Mouse (Mus musculus): ENCODE measurements around the gene Zfp865. TPM values are rescaled to one million over a fixed set of nuclear protein-coding genes. Genes with fewer than 3 reads are reported as not detected.

Gene Zfp865
- polyA plus RNA-seq, 1 experiment from 2014 or later = 3.5 TPM

GRCm38 (mm10) chr7:5037467-5037866, 17.3 kb downstream of the Zfp865 start:
- H3K4me2 ChIP-seq (ENCODE audit: low read depth, low read length) = peak overlapping the region; percentile 50
- no peak for ATAC-seq
- H3K4me3 ChIP-seq (ENCODE audit: low read length) = peak overlapping the region; percentile 71
- H3K9ac ChIP-seq (ENCODE audit: low read depth, low read length) = no peak overlapping the region
- H3K27ac ChIP-seq (ENCODE audit: low read length) = peak overlapping the region; percentile 98
- 84% methylated on average over 8 of the region's 8 CpGs for WGBS
- H3K4me1 ChIP-seq (ENCODE audit: control insufficient read depth, insufficient read depth, low read length) = peaks cover 6% of the 10 kb centered on the region
- no peaks in the 10 kb centered on the region for H3K27me3 ChIP-seq (replicated peaks; ENCODE audit: control insufficient read depth, insufficient read depth, low read length)
- H3K9me3 ChIP-seq (ENCODE audit: control insufficient read depth, low read length) = no peaks in the 10 kb centered on the region; the same call in 1 of the 2 replicates
- H3K36me3 ChIP-seq (ENCODE audit: control insufficient read depth, insufficient read depth, low read length) = peaks cover 24% of the 10 kb centered on the region

GRCm38 (mm10) chr7:5038109-5038732, 18.0 kb downstream of the Zfp865 start, which contains the start of gene Zfp784:
TSS of gene Zfp784 (minus strand) at chr7:5038446.
- Histone ChIP-seq H3K4me3 (ENCODE audit: low read length) (peak within 1 kb of the TSS; percentile 71), H3K9me3 (ENCODE audit: control insufficient read depth, low read length) (no peaks in the 10 kb centered on the region; the same call in 1 of the 2 replicates), H3K4me2 (ENCODE audit: low read depth, low read length) (peak within 1 kb of the TSS; percentile 50), H3K4me1 (ENCODE audit: control insufficient read depth, insufficient read depth, low read length) (peaks cover 6% of the 10 kb centered on the region), H3K36me3 (ENCODE audit: control insufficient read depth, insufficient read depth, low read length) (peaks cover 17% of the 10 kb centered on the region), H3K9ac (ENCODE audit: low read depth, low read length) (peak within 1 kb of the TSS; percentile 84), H3K27me3 (replicated peaks; ENCODE audit: control insufficient read depth, insufficient read depth, low read length) (no peaks in the 10 kb centered on the region), H3K27ac (ENCODE audit: low read length) (peak within 1 kb of the TSS; percentile 98)
- ATAC-seq = peak; percentile 99
- WGBS = under 1% methylated on average over 48 of the region's 48 CpGs

GRCm38 (mm10) chr7:5038940-5039339, 18.8 kb downstream of the Zfp865 start:
- ATAC-seq = no peak
- H3K4me1 ChIP-seq (ENCODE audit: control insufficient read depth, insufficient read depth, low read length) = peaks cover 6% of the 10 kb centered on the region
- WGBS = 24% methylated on average over 5 of the region's 5 CpGs
- peak overlapping the region; percentile 50 for H3K4me2 ChIP-seq (ENCODE audit: low read depth, low read length)
- no peaks in the 10 kb centered on the region; the same call in 1 of the 2 replicates for H3K9me3 ChIP-seq (ENCODE audit: control insufficient read depth, low read length)
- H3K9ac ChIP-seq (ENCODE audit: low read depth, low read length) = peak overlapping the region; percentile 84
- H3K27me3 ChIP-seq (replicated peaks; ENCODE audit: control insufficient read depth, insufficient read depth, low read length) = no peaks in the 10 kb centered on the region
- H3K27ac ChIP-seq (ENCODE audit: low read length) = peak overlapping the region; percentile 98
- peak overlapping the region; percentile 71 for H3K4me3 ChIP-seq (ENCODE audit: low read length)
- H3K36me3 ChIP-seq (ENCODE audit: control insufficient read depth, insufficient read depth, low read length) = peaks cover 17% of the 10 kb centered on the region

- WGBS = 79% methylated on average over 2 of the region's 2 CpGs
- ATAC-seq = no peak
- H3K4me2 ChIP-seq (ENCODE audit: low read depth, low read length) = no peak overlapping the region
- no peaks in the 10 kb centered on the region for H3K4me1 ChIP-seq (ENCODE audit: control insufficient read depth, insufficient read depth, low read length)
- no peak overlapping the region for H3K4me3 ChIP-seq (ENCODE audit: low read length)
- H3K27ac ChIP-seq (ENCODE audit: low read length) = no peak overlapping the region
- H3K9ac ChIP-seq (ENCODE audit: low read depth, low read length) = no peak overlapping the region
- H3K36me3 ChIP-seq (ENCODE audit: control insufficient read depth, insufficient read depth, low read length) = no peaks in the 10 kb centered on the region
- H3K27me3 ChIP-seq (replicated peaks; ENCODE audit: control insufficient read depth, insufficient read depth, low read length) = no peaks in the 10 kb centered on the region
- H3K9me3 ChIP-seq (ENCODE audit: control insufficient read depth, low read length) = no peaks in the 10 kb centered on the region
Measured at GRCm38 (mm10) chr7:5044981-5045380, 24.8 kb downstream of the Zfp865 start.

GRCm38 (mm10) chr7:5046112-5046511, 25.9 kb downstream of the Zfp865 start:
- no peak for ATAC-seq
- Histone ChIP-seq H3K27me3 (replicated peaks; ENCODE audit: control insufficient read depth, insufficient read depth, low read length) (0 out of 2 replicates have a peak, but pooled peaks cover 3% of the 10 kb centered on the region), H3K9me3 (ENCODE audit: control insufficient read depth, low read length) (no peaks in the 10 kb centered on the region), H3K9ac (ENCODE audit: low read depth, low read length) (no peak overlapping the region), H3K4me3 (ENCODE audit: low read length) (no peak overlapping the region), H3K4me1 (ENCODE audit: control insufficient read depth, insufficient read depth, low read length) (peaks cover 7% of the 10 kb centered on the region; the same call in 1 of the 2 replicates), H3K36me3 (ENCODE audit: control insufficient read depth, insufficient read depth, low read length) (no peaks in the 10 kb centered on the region), H3K27ac (ENCODE audit: low read length) (no peak overlapping the region), H3K4me2 (ENCODE audit: low read depth, low read length) (no peak overlapping the region)
- 82% methylated on average over 2 of the region's 2 CpGs for WGBS

GRCm38 (mm10) chr7:5047313-5047712, 27.1 kb downstream of the Zfp865 start:
- Histone ChIP-seq H3K9ac (ENCODE audit: low read depth, low read length) (no peak overlapping the region), H3K4me3 (ENCODE audit: low read length) (no peak overlapping the region), H3K4me2 (ENCODE audit: low read depth, low read length) (no peak overlapping the region), H3K4me1 (ENCODE audit: control insufficient read depth, insufficient read depth, low read length) (peaks cover 10% of the 10 kb centered on the region), H3K9me3 (ENCODE audit: control insufficient read depth, low read length) (no peaks in the 10 kb centered on the region), H3K27me3 (replicated peaks; ENCODE audit: control insufficient read depth, insufficient read depth, low read length) (peaks cover 8% of the 10 kb centered on the region; the same call in 1 of the 2 replicates), H3K36me3 (ENCODE audit: control insufficient read depth, insufficient read depth, low read length) (no peaks in the 10 kb centered on the region), H3K27ac (ENCODE audit: low read length) (no peak overlapping the region)
- 23% methylated on average over 2 of the region's 2 CpGs for WGBS
- no peak for ATAC-seq

GRCm38 (mm10) chr7:5051193-5052192, 31.3 kb downstream of the Zfp865 start, which contains the start of gene Zfp580:
TSS of gene Zfp580 (plus strand) at chr7:5051538.
- Histone ChIP-seq H3K4me3 (ENCODE audit: low read length) (peak within 1 kb of the TSS; percentile 76), H3K4me1 (ENCODE audit: control insufficient read depth, insufficient read depth, low read length) (peaks cover 30% of the 10 kb centered on the region), H3K9ac (ENCODE audit: low read depth, low read length) (peak within 1 kb of the TSS; percentile 90), H3K27me3 (replicated peaks; ENCODE audit: control insufficient read depth, insufficient read depth, low read length) (peaks cover 47% of the 10 kb centered on the region), H3K36me3 (ENCODE audit: control insufficient read depth, insufficient read depth, low read length) (no peaks in the 10 kb centered on the region), H3K27ac (ENCODE audit: low read length) (peak within 1 kb of the TSS; percentile 50; the same call in 1 of the 2 replicates), H3K4me2 (ENCODE audit: low read depth, low read length) (peak within 1 kb of the TSS; percentile 87), H3K9me3 (ENCODE audit: control insufficient read depth, low read length) (no peaks in the 10 kb centered on the region)
- peak; percentile 84 for ATAC-seq
- WGBS = 1% methylated on average over 65 of the region's 65 CpGs

GRCm38 (mm10) chr7:5052438-5052837, 32.3 kb downstream of the Zfp865 start:
- Histone ChIP-seq H3K27ac (ENCODE audit: low read length) (no peak overlapping the region), H3K9ac (ENCODE audit: low read depth, low read length) (peak overlapping the region; percentile 67), H3K4me1 (ENCODE audit: control insufficient read depth, insufficient read depth, low read length) (peaks cover 34% of the 10 kb centered on the region), H3K4me3 (ENCODE audit: low read length) (peak overlapping the region; percentile 76), H3K9me3 (ENCODE audit: control insufficient read depth, low read length) (no peaks in the 10 kb centered on the region), H3K36me3 (ENCODE audit: control insufficient read depth, insufficient read depth, low read length) (no peaks in the 10 kb centered on the region), H3K4me2 (ENCODE audit: low read depth, low read length) (peak overlapping the region; percentile 87), H3K27me3 (replicated peaks; ENCODE audit: control insufficient read depth, insufficient read depth, low read length) (peaks cover 57% of the 10 kb centered on the region)
- WGBS = 3% methylated on average over 12 of the region's 12 CpGs
- ATAC-seq = no peak

- peaks cover 61% of the 10 kb centered on the region for H3K27me3 ChIP-seq (replicated peaks; ENCODE audit: control insufficient read depth, insufficient read depth, low read length)
- 3% methylated on average over 45 of the region's 45 CpGs for WGBS
- H3K27ac ChIP-seq (ENCODE audit: low read length) = no peak overlapping the region
Measured at GRCm38 (mm10) chr7:5052931-5053343, 32.8 kb downstream of the Zfp865 start.

More at GRCm38 (mm10) chr7:5052931-5053343, 32.8 kb downstream of the Zfp865 start:
- no peaks in the 10 kb centered on the region for H3K36me3 ChIP-seq (ENCODE audit: control insufficient read depth, insufficient read depth, low read length)
- peaks cover 38% of the 10 kb centered on the region for H3K4me1 ChIP-seq (ENCODE audit: control insufficient read depth, insufficient read depth, low read length)
- peak overlapping the region; percentile 67 for H3K9ac ChIP-seq (ENCODE audit: low read depth, low read length)
- H3K4me3 ChIP-seq (ENCODE audit: low read length) = peak overlapping the region; percentile 76
- no peak for ATAC-seq
- no peaks in the 10 kb centered on the region for H3K9me3 ChIP-seq (ENCODE audit: control insufficient read depth, low read length)
- peak overlapping the region; percentile 87 for H3K4me2 ChIP-seq (ENCODE audit: low read depth, low read length)
